Mouse (Mus musculus): ENCODE data around the gene Uba52. TPM values are rescaled to one million over a fixed set of nuclear protein-coding genes. Genes with fewer than 3 reads are reported as not detected.

Uba52 gene
- polyA plus RNA-seq, 1 experiment from 2014 or later = 1,265 TPM

GRCm38 (mm10) chr8:70529299-70529698, 18.7 kb upstream of the Uba52 start:
- Histone ChIP-seq H3K4me3 (replicated peaks; ENCODE audit: low read depth, low read length) (no peak overlapping the region), H3K27me3 (ENCODE audit: insufficient read depth, low read length) (no peaks in the 10 kb centered on the region), H3K4me1 (replicated peaks; ENCODE audit: insufficient read depth, low read length) (0 out of 2 replicates have a peak, but pooled peaks cover 5% of the 10 kb centered on the region), H3K9me3 (replicated peaks; ENCODE audit: low read length) (no peaks in the 10 kb centered on the region), H3K4me2 (ENCODE audit: low read length) (no peak overlapping the region), H3K36me3 (ENCODE audit: insufficient read depth, low read length) (peaks cover 28% of the 10 kb centered on the region), H3K27ac (no peak overlapping the region), H3K9ac (ENCODE audit: low read depth, low read length) (0 out of 2 replicates have a peak overlapping the region, but pooled peaks have one; percentile 0)
- DNase-seq (ENCODE audit: low spot score) = no peak
- ATAC-seq (replicated peaks; ENCODE audit: low FRiP score, low read depth) = no peak
- TF ChIP-seq CTCF (IDR thresholded peaks at IDR 0.05; ENCODE audit: low read depth) = no peak
- 77% methylated on average over 5 of the region's 5 CpGs for WGBS

- Histone ChIP-seq H3K4me2 (ENCODE audit: low read length) (peak overlapping the region; percentile 56), H3K9ac (ENCODE audit: low read depth, low read length) (peak overlapping the region; percentile 91), H3K4me1 (replicated peaks; ENCODE audit: insufficient read depth, low read length) (0 out of 2 replicates have a peak, but pooled peaks cover 5% of the 10 kb centered on the region), H3K27me3 (ENCODE audit: insufficient read depth, low read length) (no peaks in the 10 kb centered on the region), H3K4me3 (replicated peaks; ENCODE audit: low read depth, low read length) (peak overlapping the region; percentile 81), H3K9me3 (replicated peaks; ENCODE audit: low read length) (no peaks in the 10 kb centered on the region), H3K27ac (peak overlapping the region; percentile 82), H3K36me3 (ENCODE audit: insufficient read depth, low read length) (peaks cover 24% of the 10 kb centered on the region)
- no peak for ATAC-seq (replicated peaks; ENCODE audit: low FRiP score, low read depth)
- 24% methylated on average over 13 of the region's 13 CpGs for WGBS
- DNase-seq (ENCODE audit: low spot score) = no peak
- TF ChIP-seq CTCF (IDR thresholded peaks at IDR 0.05; ENCODE audit: low read depth) = no peak
Observed at GRCm38 (mm10) chr8:70528182-70528797, 17.7 kb upstream of the Uba52 start.

GRCm38 (mm10) chr8:70527512-70528181, 17.0 kb upstream of the Uba52 start, which contains the start of the genes Fkbp8 and Kxd1:
Gene Fkbp8 (plus strand): TSS chr8:70527724.
Gene Kxd1 (minus strand): TSS chr8:70527956.
- DNase-seq (ENCODE audit: low spot score) (peak; percentile 97), ATAC-seq (replicated peaks; ENCODE audit: low FRiP score, low read depth) (peak; percentile 88)
- no peak for TF ChIP-seq CTCF (IDR thresholded peaks at IDR 0.05; ENCODE audit: low read depth)
- Histone ChIP-seq H3K4me3 (replicated peaks; ENCODE audit: low read depth, low read length) (peak within 1 kb of the TSS; percentile 81), H3K9me3 (replicated peaks; ENCODE audit: low read length) (no peaks in the 10 kb centered on the region), H3K36me3 (ENCODE audit: insufficient read depth, low read length) (peaks cover 21% of the 10 kb centered on the region), H3K4me1 (replicated peaks; ENCODE audit: insufficient read depth, low read length) (0 out of 2 replicates have a peak, but pooled peaks cover 5% of the 10 kb centered on the region), H3K9ac (ENCODE audit: low read depth, low read length) (peak within 1 kb of the TSS; percentile 91), H3K4me2 (ENCODE audit: low read length) (peak within 1 kb of the TSS; percentile 56), H3K27me3 (ENCODE audit: insufficient read depth, low read length) (no peaks in the 10 kb centered on the region), H3K27ac (peak within 1 kb of the TSS; percentile 82)
- 1% methylated on average over 61 of the region's 61 CpGs for WGBS

- DNase-seq (ENCODE audit: low spot score) (no peak), ATAC-seq (replicated peaks; ENCODE audit: low FRiP score, low read depth) (no peak)
- H3K9me3 ChIP-seq (replicated peaks; ENCODE audit: low read length) = no peaks in the 10 kb centered on the region
- H3K27ac ChIP-seq = peak overlapping the region; percentile 55; the same call in 1 of the 2 replicates
- no peak for TF ChIP-seq CTCF (IDR thresholded peaks at IDR 0.05; ENCODE audit: low read depth)
- no peaks in the 10 kb centered on the region for H3K27me3 ChIP-seq (ENCODE audit: insufficient read depth, low read length)
- H3K4me3 ChIP-seq (replicated peaks; ENCODE audit: low read depth, low read length) = peak overlapping the region; percentile 81
- peaks cover 16% of the 10 kb centered on the region for H3K36me3 ChIP-seq (ENCODE audit: insufficient read depth, low read length)
- peaks cover 5% of the 10 kb centered on the region; the same call in 1 of the 2 replicates for H3K4me1 ChIP-seq (replicated peaks; ENCODE audit: insufficient read depth, low read length)
- peak overlapping the region; percentile 56 for H3K4me2 ChIP-seq (ENCODE audit: low read length)
- peak overlapping the region; percentile 91 for H3K9ac ChIP-seq (ENCODE audit: low read depth, low read length)
- WGBS = 3% methylated on average over 8 of the region's 8 CpGs
Observed at GRCm38 (mm10) chr8:70527111-70527511, 16.5 kb upstream of the Uba52 start.

- ATAC-seq (replicated peaks; ENCODE audit: low FRiP score, low read depth) (peak; percentile 89), DNase-seq (ENCODE audit: low spot score) (peak; percentile 100)
- H3K9ac ChIP-seq (ENCODE audit: low read depth, low read length) = peak overlapping the region; percentile 75
- H3K4me1 ChIP-seq (replicated peaks; ENCODE audit: insufficient read depth, low read length) = no peaks in the 10 kb centered on the region; the same call in 1 of the 2 replicates
- TF ChIP-seq CTCF (IDR thresholded peaks at IDR 0.05; ENCODE audit: low read depth) = peak; percentile 81
- no peaks in the 10 kb centered on the region for H3K9me3 ChIP-seq (replicated peaks; ENCODE audit: low read length)
- peak overlapping the region; percentile 88 for H3K27ac ChIP-seq
- H3K4me3 ChIP-seq (replicated peaks; ENCODE audit: low read depth, low read length) = peak overlapping the region; percentile 83
- peak overlapping the region; percentile 83 for H3K4me2 ChIP-seq (ENCODE audit: low read length)
- under 1% methylated on average over 51 of the region's 51 CpGs for WGBS
- H3K36me3 ChIP-seq (ENCODE audit: insufficient read depth, low read length) = peaks cover 5% of the 10 kb centered on the region; the same call in 1 of the 2 replicates
- H3K27me3 ChIP-seq (ENCODE audit: insufficient read depth, low read length) = no peaks in the 10 kb centered on the region
Observed at GRCm38 (mm10) chr8:70522592-70523403, 12.2 kb upstream of the Uba52 start.

GRCm38 (mm10) chr8:70519606-70520005, 9.0 kb upstream of the Uba52 start:
- Histone ChIP-seq H3K4me1 (replicated peaks; ENCODE audit: insufficient read depth, low read length) (no peaks in the 10 kb centered on the region; the same call in 1 of the 2 replicates), H3K27me3 (ENCODE audit: insufficient read depth, low read length) (no peaks in the 10 kb centered on the region), H3K9ac (ENCODE audit: low read depth, low read length) (no peak overlapping the region), H3K9me3 (replicated peaks; ENCODE audit: low read length) (no peaks in the 10 kb centered on the region), H3K36me3 (ENCODE audit: insufficient read depth, low read length) (peaks cover 12% of the 10 kb centered on the region; the same call in 1 of the 2 replicates), H3K4me2 (ENCODE audit: low read length) (no peak overlapping the region), H3K4me3 (replicated peaks; ENCODE audit: low read depth, low read length) (no peak overlapping the region), H3K27ac (no peak overlapping the region)
- ATAC-seq (replicated peaks; ENCODE audit: low FRiP score, low read depth) = no peak
- no peak for DNase-seq (ENCODE audit: low spot score)
- 78% methylated on average over 2 of the region's 2 CpGs for WGBS
- no peak for TF ChIP-seq CTCF (IDR thresholded peaks at IDR 0.05; ENCODE audit: low read depth)
